Mouse (Mus musculus) kidney, adult 2 months (tissue): Measurements from ENCODE around the gene Rasal2.
"Not testable (repeated sequence)": the region's sequence is repeated elsewhere in the genome, so short reads cannot be mapped to it uniquely, and the experiment has no call there.

Source experiments
- CTCF ChIP-seq: fragments of 200-500 bp; conservative IDR thresholded peaks from 2 replicates; pipeline ENCODE4 v1.5.1; 2011; ENCODE audit warnings: low read depth, mild to moderate bottlenecking, control low read depth, low read length, moderate library complexity, mixed read lengths; ENCODE audit not compliant: insufficient read depth, insufficient read length
- POLR2A ChIP-seq: fragments of 200-500 bp; IDR thresholded peaks from one replicate; pipeline ENCODE4 v1.6.1; 2011; ENCODE audit warnings: low read depth, low read length, control low read depth

DNA sequence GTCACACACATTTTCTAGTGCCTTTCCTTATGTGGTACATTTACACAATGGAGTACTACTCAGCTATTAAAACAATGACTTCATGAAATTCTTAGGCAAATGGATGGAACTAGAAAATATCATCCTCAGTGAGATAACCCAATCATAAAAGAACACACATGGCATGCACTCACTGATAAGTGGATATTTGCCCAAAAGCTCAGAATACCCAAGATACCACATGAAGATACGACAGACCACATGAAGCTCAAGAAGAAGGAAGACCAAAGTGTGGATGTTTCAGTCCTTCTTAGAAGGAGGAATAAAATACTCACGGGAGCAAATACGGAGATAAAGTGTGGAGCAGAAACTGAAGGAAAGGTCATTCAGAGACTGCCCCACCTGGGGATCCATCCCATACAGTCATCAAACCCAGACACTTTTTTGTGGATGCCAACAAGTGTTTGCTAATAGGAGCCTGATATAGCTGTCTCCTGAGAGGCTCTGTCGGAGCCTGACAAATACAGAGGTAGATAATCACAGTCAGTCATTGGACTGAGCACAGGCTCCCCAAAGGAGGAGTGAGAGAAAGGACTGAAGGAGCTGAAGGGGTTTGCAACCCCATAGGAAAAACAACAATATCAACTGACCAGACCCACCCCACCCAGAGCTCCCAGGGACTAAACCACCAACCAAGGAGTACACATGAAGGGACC, 175.6 kb downstream of the Rasal2 start:
- TF ChIP-seq POLR2A, CTCF: not testable (repeated sequence)
